Mouse (Mus musculus) stomach, embryonic 14.5 days (tissue): Measurements from ENCODE around the gene Tbce. TPM values are rescaled to one million over a fixed set of nuclear protein-coding genes. Genes with fewer than 3 reads are reported as not detected.
"Not testable (repeated sequence)": the region's sequence is repeated elsewhere in the genome, so short reads cannot be mapped to it uniquely, and the experiment has no call there.

Experiments
- ATAC-seq: fragments of 200-750 bp; cut with Nextera tagmentation; 2 replicates; pipeline ENCODE4 v1.8.0; 2017; ENCODE audit warnings: low read depth, moderate TSS enrichment; ENCODE audit not compliant: insufficient number of reproducible peaks, insufficient read depth, low FRiP score
- H3K27ac ChIP-seq: fragments of 300-500 bp; sonication (generic); 2 replicates; pipeline ENCODE4 v1.5.1; 2014; ENCODE audit warnings: mild to moderate bottlenecking, low read length, moderate library complexity, mixed read lengths
- H3K27me3 ChIP-seq: fragments of 300-500 bp; sonication (generic); 2 replicates; pipeline ENCODE4 v1.6.1; 2014; ENCODE audit warnings: low read length, control low read depth, mixed read lengths; ENCODE audit not compliant: control insufficient read depth, insufficient read depth
- H3K36me3 ChIP-seq: fragments of 300-500 bp; sonication (generic); 2 replicates; pipeline ENCODE4 v1.6.1; 2014; ENCODE audit warnings: mild to moderate bottlenecking, control low read depth, low read length, moderate library complexity, mixed read lengths; ENCODE audit not compliant: control insufficient read depth, insufficient read depth
- H3K4me1 ChIP-seq: fragments of 300-500 bp; sonication (generic); 2 replicates; pipeline ENCODE4 v1.6.1; 2014; ENCODE audit warnings: low read length, control low read depth, mixed read lengths; ENCODE audit not compliant: control insufficient read depth, insufficient read depth
- H3K4me2 ChIP-seq: fragments of 300-500 bp; sonication (generic); replicated peaks from 2 replicates; pipeline ENCODE4 v1.6.1; 2014; ENCODE audit warnings: low read depth, low read length, control low read depth
- H3K4me3 ChIP-seq: fragments of 300-500 bp; sonication (generic); 2 replicates; pipeline ENCODE4 v1.5.1; 2014; ENCODE audit warnings: low read depth, low read length, control low read depth
- H3K9ac ChIP-seq: fragments of 300-500 bp; sonication (generic); replicated peaks from 2 replicates; pipeline ENCODE4 v1.6.1; 2014; ENCODE audit warnings: low read depth, mild to moderate bottlenecking, control low read depth, low read length, moderate library complexity, mixed read lengths
- H3K9me3 ChIP-seq: fragments of 300-500 bp; sonication (generic); 2 replicates; pipeline ENCODE4 v1.6.1; 2016; ENCODE audit warnings: low read depth, low read length, control low read depth; ENCODE audit not compliant: control insufficient read depth
- WGBS: fragments of 180-500 bp; shearing (Covaris S2); extraction: QIAGEN DNeasy Blood & Tissue Kit; methylation state at CpG from one replicate; pipeline ENCODE4 v1.1.7; 2014; 5-methylcytosine and 5-hydroxymethylcytosine counted together
- polyA plus RNA-seq: library from polyadenylated mRNA; unstranded; fragments of >200 nt; fragmentation: Nextera tagmentation; extraction: Ambion mirVana; gene quantifications from 2 replicates; pipeline ENCODE4 v1.2.1, GENCODE M21; 2014

The Tbce gene
- polyA plus RNA-seq, 1 experiment from 2014 or later = 74.4 TPM

DNA sequence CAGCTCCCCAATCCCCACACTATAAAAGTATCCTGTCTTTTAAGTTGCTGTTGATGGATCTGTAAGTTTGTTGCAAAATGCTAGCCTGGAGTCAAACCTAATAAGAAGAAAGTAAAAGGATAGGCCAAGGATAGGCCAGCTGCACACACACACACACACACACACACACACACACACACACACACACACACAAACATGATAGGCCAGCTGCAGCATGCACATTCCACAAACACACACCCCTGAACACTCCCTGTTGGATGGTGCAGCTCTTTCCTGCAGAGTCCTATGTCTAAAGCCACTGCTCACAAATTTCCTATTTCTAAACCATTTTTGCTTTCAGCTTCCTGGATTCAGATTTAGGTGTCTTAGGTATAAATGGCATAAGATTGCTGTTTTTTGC is 4.4 kb upstream of the Tbce start:
- H3K36me3 ChIP-seq = peaks cover 4% of the 10 kb centered on the region
- no peaks in the 10 kb centered on the region for H3K27me3 ChIP-seq
- H3K4me3 ChIP-seq = no peak overlapping the region
- H3K4me1 ChIP-seq = no peaks in the 10 kb centered on the region
- H3K9me3 ChIP-seq = no peaks in the 10 kb centered on the region
- H3K4me2 ChIP-seq = no peak overlapping the region
- ATAC-seq = no peak
- no peak overlapping the region for H3K9ac ChIP-seq
- H3K27ac ChIP-seq = no peak overlapping the region

DNA sequence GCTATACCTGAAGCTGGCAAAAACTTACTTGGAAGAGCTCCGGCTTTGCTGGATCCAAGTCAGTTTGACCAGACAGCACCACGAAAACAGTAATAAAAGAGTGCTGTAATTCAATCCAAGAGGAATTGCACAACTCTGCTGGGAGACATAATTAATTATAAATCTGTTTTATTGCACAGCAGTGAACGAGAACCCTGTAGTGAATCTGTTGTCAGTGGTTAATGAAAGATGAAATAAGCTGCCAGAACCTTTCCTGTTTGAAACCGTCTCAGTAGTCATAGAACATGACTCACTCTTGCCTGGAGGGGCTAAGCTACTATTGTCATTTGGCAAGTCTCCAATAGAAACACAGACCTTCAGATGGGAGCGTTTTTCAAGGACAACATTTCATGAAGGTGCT is 748 bp upstream of the Tbce start:
- 31% methylated on average over 5 of the region's 5 CpGs for WGBS
- peak overlapping the region; percentile 86; the same call in 1 of the 2 replicates for H3K27ac ChIP-seq
- peak overlapping the region; percentile 76 for H3K4me2 ChIP-seq
- H3K9me3 ChIP-seq = no peaks in the 10 kb centered on the region
- no peaks in the 10 kb centered on the region for H3K27me3 ChIP-seq
- H3K36me3 ChIP-seq = no peaks in the 10 kb centered on the region
- ATAC-seq = no peak
- H3K9ac ChIP-seq = peak overlapping the region; percentile 63; the same call in 1 of the 2 replicates
- 0 out of 2 replicates have a peak, but pooled peaks cover 4% of the 10 kb centered on the region for H3K4me1 ChIP-seq
- H3K4me3 ChIP-seq = peak overlapping the region; percentile 48

DNA sequence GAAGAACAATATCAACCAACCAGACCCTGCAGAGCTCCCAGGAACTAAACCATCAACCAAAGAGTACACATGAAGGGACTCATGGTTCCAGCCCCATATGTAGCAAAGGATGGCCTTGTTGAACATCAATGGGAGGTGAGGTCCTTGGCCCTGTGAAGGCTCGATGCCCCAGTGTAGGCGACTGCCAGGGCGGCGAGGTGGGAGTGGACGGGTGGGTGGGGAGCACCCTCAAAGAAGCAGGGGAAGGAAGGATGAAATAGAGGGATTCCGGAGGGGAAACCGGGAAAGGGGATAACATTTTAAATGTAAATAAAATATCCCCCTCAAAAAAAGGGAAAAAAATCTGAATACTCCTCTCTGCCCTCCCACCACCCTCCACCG is 537 bp downstream of the Tbce start:
- 3% methylated on average over 8 of the region's 8 CpGs for WGBS
- Histone ChIP-seq H3K4me3 (peak overlapping the region; percentile 48), H3K4me2 (peak overlapping the region; percentile 90), H3K9me3 (no peaks in the 10 kb centered on the region), H3K9ac (peak overlapping the region; percentile 63), H3K27me3 (no peaks in the 10 kb centered on the region), H3K27ac (peak overlapping the region; percentile 86; the same call in 1 of the 2 replicates), H3K4me1 (0 out of 2 replicates have a peak, but pooled peaks cover 4% of the 10 kb centered on the region), H3K36me3 (no peaks in the 10 kb centered on the region)
- ATAC-seq = no peak

DNA sequence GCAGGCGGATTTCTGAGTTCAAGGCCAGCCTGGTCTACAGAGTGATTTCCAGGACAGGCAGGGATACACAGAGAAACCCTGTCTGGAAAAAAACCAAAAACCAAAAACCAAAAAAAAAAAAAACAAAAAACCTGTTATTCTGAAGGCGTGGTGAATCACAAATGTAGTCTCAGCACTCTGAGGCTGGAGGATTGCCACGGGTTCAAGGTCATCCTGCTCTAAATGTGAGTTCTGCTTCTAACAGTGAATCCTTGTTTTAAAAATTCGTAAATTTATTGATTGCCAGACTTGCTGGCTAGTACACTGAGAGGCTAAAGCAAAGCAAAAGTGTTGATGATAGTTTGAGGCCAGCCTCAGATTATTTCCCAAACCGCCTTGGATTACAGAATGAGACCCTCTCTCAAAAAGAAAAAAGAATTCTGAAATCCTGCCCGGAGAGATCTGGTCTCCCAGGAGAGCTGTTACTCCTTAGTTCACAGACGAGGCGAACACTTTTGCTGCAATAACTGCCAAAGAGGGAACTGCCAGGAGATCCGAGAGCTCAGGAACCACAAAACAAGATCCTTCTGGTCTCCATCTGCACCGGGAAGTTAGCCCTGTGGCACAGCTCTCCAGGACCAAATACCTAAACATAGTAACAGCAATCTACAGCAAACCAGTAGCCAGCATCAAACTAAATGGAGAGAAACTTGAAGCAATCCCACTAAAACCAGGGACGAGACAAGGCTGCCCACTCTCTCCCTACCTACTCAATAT is 3.4 kb downstream of the Tbce start:
- no peak for ATAC-seq
- 91% methylated on average over 11 of the region's 11 CpGs for WGBS

DNA sequence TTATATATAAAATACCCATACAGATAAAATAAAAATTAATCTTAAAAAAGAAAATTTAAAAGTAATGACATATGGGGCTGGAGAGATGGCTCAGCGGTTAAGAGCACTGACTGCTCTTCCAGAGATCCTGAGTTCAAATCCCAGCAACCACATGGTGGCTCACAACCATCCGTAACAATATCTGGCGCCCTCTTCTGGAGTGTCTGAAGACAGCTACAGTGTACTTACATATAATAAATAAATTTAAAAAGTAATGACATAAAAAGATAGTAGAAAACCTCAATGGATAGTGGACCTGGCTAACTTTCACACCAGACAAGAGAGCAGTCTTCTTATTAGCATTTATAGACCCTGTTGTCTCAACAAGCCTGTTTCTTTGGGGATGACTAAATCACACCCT is 4.1 kb downstream of the Tbce start:
- WGBS = 89% methylated on average over 3 of the region's 3 CpGs
- H3K27me3 ChIP-seq, H3K9ac ChIP-seq, H3K4me1 ChIP-seq, ATAC-seq, H3K9me3 ChIP-seq, H3K4me3 ChIP-seq, H3K27ac ChIP-seq, H3K36me3 ChIP-seq, H3K4me2 ChIP-seq: not testable (repeated sequence)

More for the DNA sequence above, 3.4 kb downstream of the Tbce start:
- Histone ChIP-seq H3K4me1 (0 out of 2 replicates have a peak, but pooled peaks cover 4% of the 10 kb centered on the region), H3K9me3 (no peaks in the 10 kb centered on the region), H3K36me3 (no peaks in the 10 kb centered on the region), H3K9ac (no peak overlapping the region), H3K4me2 (no peak overlapping the region), H3K4me3 (no peak overlapping the region), H3K27me3 (no peaks in the 10 kb centered on the region), H3K27ac (no peak overlapping the region)

DNA sequence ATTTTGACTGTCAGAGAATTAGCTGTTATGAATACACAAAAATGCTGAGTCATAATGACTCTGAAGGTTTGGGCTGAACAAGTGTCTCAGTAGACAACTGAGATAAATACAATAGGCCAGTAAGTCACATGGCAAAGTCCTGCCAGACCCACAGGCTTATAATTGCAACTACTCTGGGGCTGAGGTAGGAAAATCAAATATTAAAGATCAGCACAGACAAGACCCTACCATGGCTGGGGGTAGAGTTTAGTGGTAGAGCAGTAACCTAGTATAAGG is 5.4 kb downstream of the Tbce start:
- Histone ChIP-seq H3K9me3 (no peaks in the 10 kb centered on the region), H3K4me1 (0 out of 2 replicates have a peak, but pooled peaks cover 4% of the 10 kb centered on the region), H3K27me3 (no peaks in the 10 kb centered on the region), H3K36me3 (peaks cover 2% of the 10 kb centered on the region; the same call in 1 of the 2 replicates), H3K4me2 (no peak overlapping the region), H3K4me3 (no peak overlapping the region), H3K9ac (no peak overlapping the region), H3K27ac (no peak overlapping the region)
- ATAC-seq = 0 out of 2 replicates have a peak, but pooled peaks have one; percentile 33

DNA sequence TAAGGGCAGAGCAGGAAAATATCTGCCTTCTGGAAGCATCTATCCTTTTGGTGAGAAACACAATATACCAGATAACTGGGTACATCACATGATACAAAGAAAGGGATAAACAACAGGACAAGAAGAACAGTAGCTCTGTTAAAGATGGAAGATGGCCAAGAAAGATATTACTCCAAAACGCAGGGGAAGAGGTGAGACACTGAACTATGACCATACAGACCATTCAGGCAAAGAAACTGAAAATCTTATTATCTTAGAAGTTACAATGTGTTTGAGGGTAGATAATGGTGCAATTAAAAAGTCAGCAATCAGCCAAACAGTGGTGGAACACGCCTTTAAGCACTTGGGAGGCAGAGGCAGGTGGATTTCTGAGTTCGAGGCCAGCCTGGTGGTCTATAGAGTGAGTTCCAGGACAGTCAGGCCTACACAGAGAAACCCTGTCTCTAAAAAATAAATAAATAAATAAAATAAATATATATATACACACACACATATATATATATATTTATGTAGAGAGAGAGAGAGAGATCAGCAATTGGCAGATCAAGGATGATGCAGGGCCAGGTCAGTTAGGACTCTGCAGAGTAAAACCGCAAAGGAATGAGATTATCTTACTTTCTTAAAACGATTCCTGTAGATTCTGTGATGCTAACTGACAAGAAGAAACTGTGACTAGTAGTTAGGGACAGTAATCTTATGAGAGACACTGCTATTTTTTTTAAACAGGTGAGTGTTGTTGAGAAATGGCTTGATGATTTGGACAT is 5.9 kb downstream of the Tbce start:
- WGBS = 86% methylated on average over 5 of the region's 5 CpGs
- no peak overlapping the region for H3K4me3 ChIP-seq
- no peak for ATAC-seq

DNA sequence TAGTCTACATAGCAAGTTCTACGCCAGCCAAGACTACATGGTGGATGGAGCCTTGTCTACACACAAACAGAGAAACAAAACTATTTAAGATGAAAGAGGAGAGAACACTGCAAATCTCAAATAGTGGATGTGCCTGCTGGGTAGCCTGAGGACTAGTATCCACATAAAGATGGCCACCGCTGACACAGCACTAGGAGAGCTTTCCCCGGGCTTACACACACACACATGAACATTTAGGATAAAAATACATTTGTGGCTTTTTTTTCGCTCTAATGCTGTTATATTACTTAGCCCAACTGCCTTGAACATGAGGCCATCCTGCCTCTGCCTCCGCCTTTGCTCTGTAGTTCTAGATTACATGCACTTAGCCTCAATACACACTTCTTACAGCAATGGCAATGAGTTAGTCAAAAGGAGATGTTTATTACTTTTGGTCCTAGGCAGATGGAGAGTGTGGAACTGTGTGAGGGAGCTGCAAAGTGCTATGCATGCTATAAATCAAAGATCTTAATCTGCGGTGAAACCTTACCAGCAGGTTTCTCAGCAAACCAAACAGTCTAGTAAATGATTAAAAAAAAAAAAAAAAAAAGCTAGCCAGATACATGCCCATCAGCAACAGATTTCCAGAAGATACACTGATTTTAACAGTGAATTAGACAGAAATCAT is 13.2 kb downstream of the Tbce start:
- no peak overlapping the region for H3K9ac ChIP-seq
- H3K9me3 ChIP-seq = no peaks in the 10 kb centered on the region
- H3K4me3 ChIP-seq = no peak overlapping the region
- H3K27ac ChIP-seq = no peak overlapping the region
- H3K27me3 ChIP-seq = no peaks in the 10 kb centered on the region
- peaks cover 13% of the 10 kb centered on the region; the same call in 1 of the 2 replicates for H3K36me3 ChIP-seq
- ATAC-seq = no peak
- no peak overlapping the region for H3K4me2 ChIP-seq
- WGBS = 88% methylated on average over 6 of the region's 6 CpGs
- H3K4me1 ChIP-seq = no peaks in the 10 kb centered on the region

More for the DNA sequence above, 5.9 kb downstream of the Tbce start:
- Histone ChIP-seq H3K4me1 (0 out of 2 replicates have a peak, but pooled peaks cover 2% of the 10 kb centered on the region), H3K9me3 (no peaks in the 10 kb centered on the region), H3K27ac (no peak overlapping the region), H3K4me2 (no peak overlapping the region), H3K36me3 (peaks cover 3% of the 10 kb centered on the region; the same call in 1 of the 2 replicates), H3K27me3 (no peaks in the 10 kb centered on the region), H3K9ac (no peak overlapping the region)
